Mouse (Mus musculus) left cerebral cortex, adult 18-20 months (tissue): ENCODE results near the gene Pex1. TPM values are rescaled to one million over a fixed set of nuclear protein-coding genes. Genes with fewer than 3 reads are reported as not detected.
"Not testable (repeated sequence)": the region's sequence is repeated elsewhere in the genome, so short reads cannot be mapped to it uniquely, and the experiment has no call there.

Experiments
- DNase-seq, 2 experiments: peaks; one replicate each; pipeline ENCODE4 v3.0.0; 2021 to 2022; ENCODE audit warnings: low spot score in 2 of 2, mixed read lengths in 1 of 2
- microRNA-seq, 2 experiments: library from miRNA; unstranded; fragments of <30 nt; microRNA quantifications; one replicate each; pipeline ENCODE4 v1.2.0; 2021
- total RNA-seq, 2 experiments: library from RNA; stranded (reverse); gene quantifications; 2 replicates each; pipeline ENCODE4 v1.2.3; 2021

The Pex1 gene
- total RNA-seq, 2 experiments from 2014 or later, result 22.0 to 26.8 TPM

DNA sequence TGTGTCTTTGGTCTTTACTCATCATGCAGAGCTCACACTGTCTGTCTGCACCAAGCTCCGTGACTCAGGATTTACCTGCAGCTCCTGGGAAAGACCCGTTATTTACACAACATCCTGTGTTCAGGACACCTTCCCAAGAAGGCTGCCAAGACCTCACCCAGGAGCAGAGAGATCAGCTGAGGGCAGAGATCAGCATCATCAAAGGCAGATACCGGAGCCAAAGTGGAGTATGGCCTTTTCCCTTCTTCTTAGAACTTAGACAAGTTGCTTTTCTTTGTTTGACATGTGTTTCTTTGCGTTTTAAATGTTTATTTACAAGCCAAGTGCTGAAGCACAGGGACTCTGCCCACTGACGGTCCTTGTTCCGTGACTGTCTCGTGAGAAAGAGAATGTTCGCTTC lies 39.4 kb downstream of the Pex1 start:
- no peak for DNase-seq

DNA sequence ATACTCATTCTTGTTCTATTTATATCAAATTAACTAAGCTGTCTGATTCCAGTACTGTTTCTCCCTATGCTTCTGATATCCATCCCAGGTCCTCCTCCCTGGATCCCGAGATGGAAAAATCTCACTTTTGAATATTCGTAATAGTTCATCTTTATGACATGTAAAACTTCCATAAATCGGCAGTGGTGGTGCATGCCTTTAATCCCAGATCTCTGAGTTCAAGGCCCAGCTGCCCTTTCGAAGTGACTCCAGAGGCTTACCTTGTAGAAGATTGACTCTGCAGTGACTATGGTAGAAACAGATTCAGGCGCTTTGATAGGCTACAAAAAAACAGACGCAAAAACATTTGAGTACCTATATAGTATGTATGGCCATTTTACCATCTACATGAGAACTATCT lies 48.8 kb downstream of the Pex1 start:
- no peak for DNase-seq

DNA sequence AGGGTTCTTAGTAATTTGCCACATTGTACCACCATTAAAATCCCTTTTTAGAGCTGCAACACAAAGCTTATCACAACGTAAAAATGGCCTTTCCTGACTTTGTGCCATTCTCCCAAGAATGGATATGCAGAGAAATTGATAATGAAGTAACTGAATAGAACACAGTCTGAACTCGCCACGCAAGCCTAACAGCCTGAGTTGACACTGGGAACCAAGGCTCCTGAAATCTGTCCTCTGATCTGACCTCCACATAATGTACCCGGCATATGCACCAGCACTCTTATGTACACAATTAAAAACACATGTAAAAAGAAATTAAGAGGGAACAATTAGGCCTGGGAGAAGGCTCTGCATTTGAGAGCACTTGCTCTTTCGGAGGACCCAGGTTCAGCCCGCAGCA lies 49.5 kb downstream of the Pex1 start:
- DNase-seq, result no peak

DNA sequence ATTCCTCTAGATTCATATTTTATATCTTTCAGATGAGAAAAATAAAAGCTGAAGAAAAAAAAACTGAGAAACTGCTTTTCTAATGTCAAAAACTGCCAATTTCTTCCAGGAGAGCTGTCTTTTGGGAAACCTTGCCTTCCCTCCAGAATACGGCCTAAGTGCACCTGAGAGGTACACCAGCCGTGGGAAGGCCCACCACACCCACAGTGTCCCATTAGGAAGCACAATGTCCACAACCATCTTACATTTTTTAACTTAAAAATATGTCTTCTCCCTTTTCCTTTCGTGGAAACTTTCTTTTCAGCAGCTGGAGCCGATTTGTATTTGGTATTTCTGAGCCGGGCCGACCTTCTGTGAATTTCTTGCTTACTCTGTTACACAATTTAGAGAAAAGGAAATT lies 50.7 kb downstream of the Pex1 start:
- DNase-seq, result no peak

- peak; percentile 41 to 61 for DNase-seq
Measured at GRCm38 (mm10) chr5:3646991-3647707, 51.3 kb downstream of the Pex1 start.

DNA sequence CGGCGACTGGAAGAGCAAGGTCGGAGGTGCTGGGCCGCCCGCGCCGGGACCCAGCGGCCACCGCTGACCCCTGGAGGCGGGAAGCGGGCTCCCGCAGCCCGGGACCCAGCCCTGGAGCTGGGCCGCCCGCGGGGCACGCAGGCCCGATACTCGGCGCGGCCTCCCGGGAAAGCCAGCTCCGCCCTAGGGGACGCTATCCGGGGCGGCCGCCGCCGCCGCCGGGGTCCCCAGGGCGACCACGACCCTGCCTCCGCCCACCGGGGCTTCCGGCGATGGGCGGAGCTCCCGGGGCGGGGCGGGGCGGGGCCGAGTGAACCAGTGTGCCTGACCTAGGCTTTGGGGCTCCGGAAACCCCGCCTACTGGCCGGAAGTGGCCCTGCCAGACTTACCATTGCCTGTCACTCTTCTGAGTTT lies 51.8 kb downstream of the Pex1 start:
- peak; percentile 75 to 83 for DNase-seq

DNA sequence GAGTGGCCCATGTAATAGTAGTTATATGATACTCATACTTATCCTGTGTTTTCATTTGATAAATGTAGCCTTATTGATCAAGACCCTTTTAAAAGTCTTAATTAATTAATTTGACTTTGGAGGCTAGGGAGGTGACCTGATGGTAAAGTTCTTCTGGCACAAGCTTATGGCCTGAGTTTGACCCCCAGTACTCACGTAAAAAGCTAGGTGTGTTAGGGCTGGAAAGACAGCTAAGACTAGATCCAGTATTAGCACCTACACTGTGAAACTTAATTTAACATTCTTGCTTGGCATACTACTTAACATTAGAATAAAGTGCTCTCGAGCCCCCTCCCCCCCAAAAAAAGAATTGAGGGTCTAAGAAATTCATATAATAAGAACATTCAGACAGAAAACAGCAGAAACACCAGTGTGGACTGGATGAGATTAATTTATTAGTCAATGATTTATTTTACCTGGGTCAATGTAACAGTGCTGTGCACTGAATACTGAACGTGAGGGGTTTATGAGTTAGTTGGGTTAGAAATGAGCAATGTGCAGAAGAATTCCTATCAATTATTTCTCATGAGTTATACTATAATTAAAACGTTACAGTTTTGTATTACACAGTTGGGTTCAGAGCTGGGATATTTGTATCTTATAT lies 52.5 kb downstream of the Pex1 start:
- no peak for DNase-seq

- no peak for DNase-seq
Measured at GRCm38 (mm10) chr5:3648849-3649210, 53.0 kb downstream of the Pex1 start.

DNA sequence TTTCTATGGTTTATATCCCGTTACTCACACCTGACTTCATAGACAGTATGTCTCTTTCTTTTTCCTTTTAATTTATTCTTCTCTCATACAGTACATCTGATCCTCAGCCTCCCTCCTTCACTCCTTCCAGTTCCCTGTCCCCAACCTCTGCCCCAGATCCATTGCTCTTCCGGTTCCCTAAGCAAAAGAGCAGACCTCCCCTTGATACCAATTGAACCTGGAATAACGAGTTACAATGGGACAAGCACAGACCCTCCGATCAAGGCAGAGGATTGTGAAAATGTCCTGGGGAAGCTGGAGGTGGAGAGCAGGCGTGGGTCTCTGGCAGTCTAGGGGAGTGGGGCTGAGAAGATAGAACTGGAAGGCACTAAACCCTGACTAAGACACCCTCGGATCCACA lies 55.0 kb downstream of the Pex1 start, which contains the start of gene Tmbim7:
TSS of gene Tmbim7 (plus strand) at position 301 of the 400 bp plus-strand sequence.
- DNase-seq, result no peak

GRCm38 (mm10) chr5:3651621-3652020 lies 55.8 kb downstream of the Pex1 start:
- DNase-seq, result no peak

DNA sequence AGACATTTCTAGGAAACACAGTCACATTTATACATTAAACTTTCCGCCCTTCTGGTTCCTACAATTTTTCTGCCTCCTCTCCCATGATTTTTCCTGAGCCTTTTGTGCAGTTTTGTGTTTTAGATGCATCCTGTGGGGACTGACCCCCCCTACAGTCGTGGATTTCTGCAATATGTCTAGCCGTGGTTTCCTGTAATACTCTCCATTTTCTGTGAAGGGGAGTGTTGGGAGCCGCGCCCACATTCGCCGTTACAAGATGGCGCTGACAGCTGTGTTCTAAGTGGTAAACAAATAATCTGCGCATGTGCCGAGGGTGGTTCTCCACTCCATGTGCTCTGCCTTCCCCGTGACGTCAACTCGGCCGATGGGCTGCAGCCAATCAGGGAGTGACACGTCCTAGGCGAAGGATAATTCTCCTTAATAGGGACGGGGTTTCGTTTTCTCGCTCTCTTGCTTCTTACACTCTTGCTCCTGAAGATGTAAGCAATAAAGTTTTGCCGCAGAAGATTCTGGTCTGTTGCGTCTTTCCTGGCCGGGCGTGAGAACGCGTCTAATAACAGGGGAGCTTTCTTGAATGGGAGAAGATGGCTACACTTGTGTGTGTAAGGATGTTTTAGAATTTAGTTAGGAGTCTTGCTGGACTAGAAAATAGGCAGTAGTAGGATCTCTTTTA lies 57.2 kb downstream of the Pex1 start:
- DNase-seq, result not testable (repeated sequence)

DNA sequence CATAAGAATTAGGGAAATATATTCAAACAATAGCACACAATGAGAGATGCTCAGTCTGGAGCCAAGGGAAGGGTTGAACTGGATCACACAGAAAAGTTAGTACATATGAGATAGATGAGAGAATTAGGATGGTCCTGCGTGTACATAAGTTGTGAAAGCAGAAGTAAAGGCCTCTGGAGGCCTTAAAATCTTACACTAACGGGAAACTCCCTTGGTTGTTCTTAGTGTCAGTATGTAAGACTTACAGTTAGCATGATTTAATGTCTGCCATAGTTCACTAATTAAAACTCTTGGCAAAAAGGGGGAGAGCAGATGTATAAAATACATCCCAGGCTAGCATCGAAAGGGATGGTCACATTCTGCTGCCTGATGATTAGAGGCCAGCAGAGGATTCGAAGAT lies 57.9 kb downstream of the Pex1 start:
- no peak for DNase-seq

GRCm38 (mm10) chr5:3657085-3657484 lies 61.2 kb downstream of the Pex1 start, which contains the start of gene Gatad1:
Gene Gatad1, minus strand, starts transcription at chr5:3657185.
- DNase-seq, result no peak

GRCm38 (mm10) chr5:3665225-3665624 lies 69.4 kb downstream of the Pex1 start:
- no peak for DNase-seq

- DNase-seq, result no peak
Measured at GRCm38 (mm10) chr5:3666585-3666984, 70.7 kb downstream of the Pex1 start.

DNA sequence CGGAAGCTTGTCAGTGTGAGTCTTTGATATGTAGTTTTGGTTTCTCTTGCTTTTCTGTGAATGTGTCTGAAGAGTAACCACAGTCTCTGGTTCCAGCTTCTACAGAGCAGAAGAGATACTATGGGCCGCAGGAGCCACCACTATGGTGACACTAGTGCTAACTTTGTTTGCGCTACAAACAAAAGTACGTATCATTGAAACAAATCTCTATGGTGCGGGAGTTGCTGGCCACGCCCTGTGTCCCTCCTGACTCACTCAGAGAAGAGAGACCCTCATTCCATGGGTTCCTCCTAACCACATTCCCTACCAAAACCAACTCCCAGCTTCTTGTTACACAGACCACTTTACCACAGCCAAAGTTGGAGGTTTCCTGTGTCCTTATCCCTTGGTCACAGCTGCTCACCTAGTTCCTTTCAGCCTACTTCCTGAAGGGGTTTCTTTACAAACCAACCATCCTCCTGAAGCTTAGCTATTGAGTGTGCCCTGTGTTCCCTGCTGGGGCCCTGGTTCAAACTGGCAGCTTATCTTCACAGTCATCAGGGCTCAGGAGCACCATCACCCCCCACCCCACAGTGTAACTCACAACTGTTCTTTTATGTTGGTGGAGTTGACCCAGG lies 74.2 kb downstream of the Pex1 start:
- DNase-seq, result no peak

Small RNA genes within 50 kb of the gene (microRNA-seq; reads per million reads assigned to microRNA genes)
- 0 reads per million in 2 experiments for gene Gm26238

Other genes with a start within 250 kb of the Pex1 start
- gene Fam133b, start 52.2 kb upstream of the Pex1 start, total RNA-seq, result 10 to 100 TPM; 45.8 to 46.6 TPM
- gene 1700109H08Rik, start 24.5 kb upstream of the Pex1 start, total RNA-seq, result 1 to 10 TPM; 4.1 to 4.6 TPM
- 10 to 100 TPM; 11.9 to 14.6 TPM for gene Rbm48, start 519 bp downstream of the Pex1 start, total RNA-seq
- not detected for gene Tmbim7, start 55.1 kb downstream of the Pex1 start, total RNA-seq
- gene Gatad1, start 61.1 kb downstream of the Pex1 start, total RNA-seq, result 100 to 1,000 TPM; 124 to 133 TPM
- 100 to 1,000 TPM; 125 to 130 TPM for gene Ankib1, start 206.9 kb downstream of the Pex1 start, total RNA-seq
- 10 to 100 TPM; 51.8 to 51.9 TPM for gene Krit1, start 207.1 kb downstream of the Pex1 start, total RNA-seq
- under 1 TPM in 1 of 2 experiments, not detected in 1; 0.16 TPM for gene Lrrd1, start 249.1 kb downstream of the Pex1 start, total RNA-seq